9 mouse cellular contexts compared by ENCODE assay signal in the genomic region with DNA sequence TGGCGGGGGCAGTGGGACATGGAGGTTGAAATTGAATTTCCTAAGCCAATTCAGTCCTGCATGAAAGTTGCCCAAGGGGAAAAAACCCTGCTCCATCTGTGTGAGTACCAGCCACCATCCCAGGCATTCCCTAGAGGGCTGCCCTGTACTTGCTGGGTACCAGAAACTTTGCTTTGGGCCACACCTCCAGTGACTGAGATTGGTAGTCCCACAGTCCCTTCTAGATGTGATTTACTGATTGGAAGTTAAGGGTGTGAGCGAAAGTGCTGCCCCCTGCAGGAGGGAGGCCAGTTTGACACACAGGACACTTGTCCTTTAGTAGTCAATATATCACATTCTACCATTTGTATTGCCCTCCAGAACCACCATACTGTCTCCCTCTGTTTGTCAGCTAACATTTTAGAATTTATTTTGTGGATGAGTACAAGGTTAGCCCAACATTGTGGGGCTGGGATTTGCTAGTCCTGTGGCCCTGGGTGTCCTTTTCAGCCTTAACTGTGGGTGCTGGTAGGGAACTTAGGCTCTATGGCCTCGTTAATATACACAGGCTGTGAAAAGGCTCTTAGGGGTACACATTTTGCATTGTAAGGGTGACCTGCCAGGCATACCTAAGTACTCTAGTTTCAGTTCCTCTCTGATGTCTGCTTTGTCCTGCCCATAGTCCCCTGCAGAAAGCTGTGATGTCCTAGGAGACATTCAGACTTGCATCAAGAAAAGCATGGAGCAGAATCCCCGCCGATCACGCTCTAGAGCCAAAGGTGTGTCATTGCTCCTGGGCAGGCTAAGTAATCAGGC. TPM values are rescaled to one million over a fixed set of nuclear protein-coding genes. Genes with fewer than 3 reads are reported as not detected.
DNase-seq lines count a peak whose midpoint lies in the region; ATAC-seq and TF ChIP-seq lines count a peak whose summit lies in the region.
"Had no signal": no experiment of that assay in that cellular context is flagged by ENCODE, and none has a peak within 500 bp of the region (broad histone marks: within the 10 kb centered on the region; RNA-seq: fewer than 3 reads in every experiment).

No protein-coding gene starts in this region.

- intact Hi-C loops in left cerebral cortex, postnatal 4 days (cut with DNase I): no loop called here
- intact Hi-C loops in left cerebral cortex, postnatal 36 days (cut with DNase I): no loop called here

- no peak overlapping the region for H3K9ac ChIP-seq in liver, postnatal 0 days (replicated peaks)
- H3K9ac ChIP-seq: heart, embryonic 15.5 days had no signal

- peak; percentile 28; the same call in 1 of the 2 replicates for ATAC-seq in liver, postnatal 0 days

- DNase-seq in adrenal gland, postnatal 14 days: peak; percentile 78
- no peak for DNase-seq in adrenal gland, adult 8-10 months
- DNase-seq in left cerebral cortex, postnatal 4 days: peak; percentile 44
- no peak for DNase-seq in left cerebral cortex, postnatal 36 days (ENCODE audit: low spot score in 2 of 2)
- DNase-seq in brain, adult 2 months (ENCODE audit: low read depth, low spot score): peak; percentile 59
- peak; percentile 70 for DNase-seq in liver, postnatal 0 days
- DNase-seq in spleen, postnatal 4 days (ENCODE audit: low spot score in 2 of 2): peak; percentile 66 to 84
- DNase-seq in layer of hippocampus, adult 11-12 months (ENCODE audit: low spot score): no peak

- no peak for TF ChIP-seq EP300 in liver, postnatal 0 days (IDR thresholded peaks at IDR 0.05; ENCODE audit: low read depth)

- no peak overlapping the region for H3K4me2 ChIP-seq in liver, postnatal 0 days (ENCODE audit: low read depth, low read length)
- H3K4me2 ChIP-seq: heart, embryonic 15.5 days had no signal

- H3K4me3 ChIP-seq in liver, postnatal 0 days (ENCODE audit: low read depth, low read length): no peak overlapping the region
- H3K4me3 ChIP-seq: heart, embryonic 15.5 days had no signal

- peak; percentile 75 for TF ChIP-seq CTCF in liver, postnatal 0 days (IDR thresholded peaks at IDR 0.05; ENCODE audit: low read depth)

- peaks cover 11% of the 10 kb centered on the region for H3K4me1 ChIP-seq in liver, postnatal 0 days (ENCODE audit: insufficient read depth)

- H3K9me3 ChIP-seq in liver, postnatal 0 days (ENCODE audit: low read length): no peaks in the 10 kb centered on the region
- H3K9me3 ChIP-seq: heart, embryonic 15.5 days had no signal

- no peak overlapping the region for H3K27ac ChIP-seq in liver, postnatal 0 days (ENCODE audit: low read depth)
- H3K27ac ChIP-seq: heart, embryonic 15.5 days had no signal

- 70% methylated on average over 6 of the region's 6 CpGs for WGBS in liver, postnatal 0 days (ENCODE audit: insufficient replicate concordance)

- H3K27me3 ChIP-seq in liver, postnatal 0 days (ENCODE audit: insufficient read depth, low read length): no peaks in the 10 kb centered on the region
- H3K27me3 ChIP-seq: heart, embryonic 15.5 days had no signal

- peaks cover 89% of the 10 kb centered on the region for H3K36me3 ChIP-seq in liver, postnatal 0 days (replicated peaks; ENCODE audit: insufficient read depth, low read length)

RNA-seq across cellular contexts. Expression of a gene that starts 5.4 kb away (rescaled TPM):
- 85.6 and 101 TPM in 2 replicates for total RNA-seq in adrenal gland, postnatal 14 days (2021)
- 10 to 100 TPM; 81.9 to 90.7 (median 84.3) TPM for total RNA-seq in adrenal gland, adult 8-10 months (2022)
- total RNA-seq in left cerebral cortex, postnatal 4 days (2021): 10 to 100 TPM; 68.3 to 77.3 TPM
- 10 to 100 TPM; 42.8 to 50.2 TPM for total RNA-seq in left cerebral cortex, postnatal 36 days (2021)
- polyA plus RNA-seq in liver, postnatal 0 days (2015; fragmentation: Nextera tagmentation; extraction: Ambion mirVana): 40.2 and 44.5 TPM in 2 replicates

RNA-seq across cellular contexts. Expression of a gene that starts 11.2 kb away (rescaled TPM):
- total RNA-seq in adrenal gland, postnatal 14 days (2021): 1.7 and 2.8 TPM in 2 replicates
- total RNA-seq in adrenal gland, adult 8-10 months (2022): 1 to 10 TPM; 1.4 to 4.8 (median 3.4) TPM
- total RNA-seq in left cerebral cortex, postnatal 4 days (2021): not detected
- total RNA-seq in left cerebral cortex, postnatal 36 days (2021): under 1 TPM in 1 of 2 experiments, not detected in 1; 0.29 TPM
- 0.79 and 1.2 TPM in 2 replicates for polyA plus RNA-seq in liver, postnatal 0 days (2015; fragmentation: Nextera tagmentation; extraction: Ambion mirVana)
- polyA plus RNA-seq: heart, embryonic 15.5 days had no signal

RNA-seq across cellular contexts. Expression of a gene that starts 35.0 kb away (rescaled TPM):
- total RNA-seq in adrenal gland, postnatal 14 days (2021): 4.1 and 5.4 TPM in 2 replicates
- total RNA-seq in adrenal gland, adult 8-10 months (2022): 1 to 10 TPM; 2.9 to 7.5 (median 5.2) TPM
- 1 to 10 TPM; 9.6 to 9.9 TPM for total RNA-seq in left cerebral cortex, postnatal 4 days (2021)
- 1 to 10 TPM in 1 of 2 experiments, under 1 TPM in 1; 0.68 to 1.5 TPM for total RNA-seq in left cerebral cortex, postnatal 36 days (2021)
- 3.5 and 4.0 TPM in 2 replicates for polyA plus RNA-seq in liver, postnatal 0 days (2015; fragmentation: Nextera tagmentation; extraction: Ambion mirVana)

RNA-seq across cellular contexts. Expression of a gene that starts 43.2 kb away (rescaled TPM):
- 6.9 and 13.1 TPM in 2 replicates for total RNA-seq in adrenal gland, postnatal 14 days (2021)
- total RNA-seq in adrenal gland, adult 8-10 months (2022): 1 to 10 TPM; 2.5 to 5.0 (median 4.0) TPM
- 10 to 100 TPM; 36.5 to 37.0 TPM for total RNA-seq in left cerebral cortex, postnatal 4 days (2021)
- total RNA-seq in left cerebral cortex, postnatal 36 days (2021): 10 to 100 TPM; 53.6 to 69.9 TPM
- polyA plus RNA-seq in liver, postnatal 0 days (2015; fragmentation: Nextera tagmentation; extraction: Ambion mirVana): 4.1 and 4.9 TPM in 2 replicates

Comparison
In these comparisons a context has a peak if more than half of its experiments do, and no peak if none do; other contexts are left out.
1. DNase-seq: peak in adrenal gland, postnatal 14 days (single experiment), left cerebral cortex, postnatal 4 days (single experiment), brain, adult 2 months (single experiment), liver, postnatal 0 days (single experiment) and spleen, postnatal 4 days (2 of 2); none in adrenal gland, adult 8-10 months (single experiment), left cerebral cortex, postnatal 36 days (0 of 2) and layer of hippocampus, adult 11-12 months (single experiment).